In genomic region chr14:34370203-34370602, GRCm38 (mm10) we compare ENCODE assay signal across 22 mouse cellular contexts. TPM values are rescaled to one million over a fixed set of nuclear protein-coding genes. Genes with fewer than 3 reads are reported as not detected.
DNase-seq lines count a peak whose midpoint lies in the region; ATAC-seq and TF ChIP-seq lines count a peak whose summit lies in the region.
"Had no signal": no experiment of that assay in that cellular context is flagged by ENCODE, and none has a peak within 500 bp of the region (broad histone marks: within the 10 kb centered on the region; RNA-seq: fewer than 3 reads in every experiment).

No protein-coding gene starts in this region.

- no peaks in the 10 kb centered on the region for H3K9me3 ChIP-seq in intestine, postnatal 0 days (ENCODE audit: control insufficient read depth)
- no peaks in the 10 kb centered on the region for H3K9me3 ChIP-seq in intestine, embryonic 16.5 days (ENCODE audit: control insufficient read depth, low read length)
- H3K9me3 ChIP-seq: forebrain, embryonic 12.5 days; liver, embryonic 13.5 days had no signal

- H3K27me3 ChIP-seq in intestine, postnatal 0 days (replicated peaks; ENCODE audit: control insufficient read depth, insufficient read depth, low read length) = no peaks in the 10 kb centered on the region
- H3K27me3 ChIP-seq in intestine, embryonic 16.5 days (replicated peaks; ENCODE audit: control insufficient read depth, insufficient read depth, low read length) = no peaks in the 10 kb centered on the region
- H3K27me3 ChIP-seq: forebrain, embryonic 12.5 days; liver, embryonic 13.5 days had no signal

- no peak for TF ChIP-seq POLR2A in lung, adult 2 months (IDR thresholded peaks at IDR 0.05; ENCODE audit: borderline replicate concordance, extremely low read depth, low read depth, low read length)
- TF ChIP-seq POLR2A in brain, embryonic 14.5 days (IDR thresholded peaks at IDR 0.05; ENCODE audit: borderline replicate concordance, extremely low read depth, insufficient read depth, insufficient read length, poor library complexity, severe bottlenecking) = no peak

- ATAC-seq in intestine, postnatal 0 days = no peak
- ATAC-seq in intestine, embryonic 16.5 days = no peak
- ATAC-seq: hindbrain, embryonic 16.5 days; midbrain, embryonic 16.5 days had no signal

- 70% methylated on average over 3 of the region's 3 CpGs for WGBS in intestine, postnatal 0 days
- 68% methylated on average over 3 of the region's 3 CpGs for WGBS in intestine, embryonic 16.5 days
- WGBS in lung, adult 2 months = 69% methylated on average over 3 of the region's 3 CpGs

- H3K9ac ChIP-seq in intestine, postnatal 0 days (ENCODE audit: low read depth, low read length) = no peak overlapping the region
- H3K9ac ChIP-seq in intestine, embryonic 16.5 days (ENCODE audit: low read depth, low read length) = no peak overlapping the region
- H3K9ac ChIP-seq: forebrain, embryonic 12.5 days; liver, embryonic 13.5 days had no signal

- peak; percentile 44 for TF ChIP-seq CTCF in intestine, postnatal 0 days (IDR thresholded peaks at IDR 0.05; ENCODE audit: low read depth)
- 0 out of 2 replicates have a peak, but pooled peaks have one; percentile 14 for TF ChIP-seq CTCF in lung, adult 2 months (IDR thresholded peaks at IDR 0.05; ENCODE audit: insufficient read depth, low read length)
- TF ChIP-seq CTCF in brain, embryonic 14.5 days (IDR thresholded peaks at IDR 0.05; ENCODE audit: borderline replicate concordance, extremely low read depth, insufficient read depth, insufficient read length) = peak; percentile 10; the same call in 1 of the 2 replicates

- no peak overlapping the region for H3K4me2 ChIP-seq in intestine, postnatal 0 days (replicated peaks; ENCODE audit: low read depth)
- no peak overlapping the region for H3K4me2 ChIP-seq in intestine, embryonic 16.5 days (ENCODE audit: low read depth, low read length)
- H3K4me2 ChIP-seq: forebrain, embryonic 12.5 days; liver, embryonic 13.5 days had no signal

- DNase-seq in adrenal gland, postnatal 25 days = peak; percentile 9
- no peak for DNase-seq in adrenal gland, adult 18-20 months (ENCODE audit: low spot score in 2 of 2)
- DNase-seq in lung, adult 2 months = no peak
- DNase-seq in lung, postnatal 10 days = no peak
- DNase-seq in brain, embryonic 14.5 days (ENCODE audit: low read depth) = no peak
- DNase-seq in urinary bladder, postnatal 4 days (ENCODE audit: low spot score in 2 of 2) = no peak
- DNase-seq: cerebellum, adult 8-10 months; embryo, embryonic 11 days; heart, postnatal 10 days; liver, embryonic 13.5 days; right cerebral cortex, postnatal 25 days had no signal

- no peaks in the 10 kb centered on the region for H3K4me1 ChIP-seq in intestine, postnatal 0 days (replicated peaks; ENCODE audit: control insufficient read depth, insufficient read depth, low read length)
- peaks cover 6% of the 10 kb centered on the region; the same call in 1 of the 2 replicates for H3K4me1 ChIP-seq in intestine, embryonic 16.5 days (ENCODE audit: control insufficient read depth, insufficient read depth, low read length)
- peaks cover 3% of the 10 kb centered on the region; the same call in 1 of the 2 replicates for H3K4me1 ChIP-seq in lung, adult 2 months (ENCODE audit: control insufficient read depth, insufficient read depth, low read length)
- H3K4me1 ChIP-seq: forebrain, embryonic 12.5 days had no signal

- H3K36me3 ChIP-seq in intestine, postnatal 0 days (ENCODE audit: control insufficient read depth, insufficient read depth) = no peaks in the 10 kb centered on the region
- no peaks in the 10 kb centered on the region for H3K36me3 ChIP-seq in intestine, embryonic 16.5 days (ENCODE audit: control insufficient read depth, insufficient read depth, low read length)
- H3K36me3 ChIP-seq: forebrain, embryonic 12.5 days; G1E; liver, embryonic 13.5 days had no signal

- no peak overlapping the region for H3K4me3 ChIP-seq in intestine, postnatal 0 days (ENCODE audit: low read depth, low read length)
- H3K4me3 ChIP-seq in intestine, embryonic 16.5 days (ENCODE audit: low read length) = no peak overlapping the region
- H3K4me3 ChIP-seq in lung, adult 2 months (replicated peaks; ENCODE audit: extremely low read depth, low read depth, low read length) = no peak overlapping the region
- H3K4me3 ChIP-seq: forebrain, embryonic 12.5 days; liver, embryonic 13.5 days had no signal

- no peak overlapping the region for H3K27ac ChIP-seq in intestine, postnatal 0 days (ENCODE audit: low read depth, low read length)
- H3K27ac ChIP-seq in intestine, embryonic 16.5 days (ENCODE audit: low read length) = no peak overlapping the region
- H3K27ac ChIP-seq: forebrain, embryonic 12.5 days; liver, embryonic 13.5 days had no signal

RNA-seq across cellular contexts. Expression of gene Sncg, which starts 4.4 kb away (rescaled TPM):
- total RNA-seq in adrenal gland, postnatal 25 days (2021) = 7.4 and 9.7 TPM in 2 replicates
- total RNA-seq in adrenal gland, adult 18-20 months (2021) = 100 to 1,000 TPM in 1 of 2 experiments, 10 to 100 TPM in 1; 16.6 to 229 TPM
- polyA plus RNA-seq in intestine, postnatal 0 days (2015; fragmentation: Nextera tagmentation; extraction: Ambion mirVana) = 28.9 and 29.3 TPM in 2 replicates
- 35.5 and 37.9 TPM in 2 replicates for polyA plus RNA-seq in intestine, embryonic 16.5 days (2015; fragmentation: Nextera tagmentation; extraction: Ambion mirVana)
- 10.1 and 10.2 TPM in 2 replicates for polyA plus RNA-seq in lung, adult 2 months (2012; rRNA removed)
- polyA plus RNA-seq in brain, embryonic 14.5 days (2012; rRNA removed) = 36.7 and 103 TPM in 2 replicates
- polyA plus RNA-seq: G1E had no signal

RNA-seq across cellular contexts. Expression of gene Mmrn2, which starts 5.1 kb away (rescaled TPM):
- 26.1 and 31.2 TPM in 2 replicates for total RNA-seq in adrenal gland, postnatal 25 days (2021)
- 10 to 100 TPM; 24.0 to 28.0 TPM for total RNA-seq in adrenal gland, adult 18-20 months (2021)
- 5.6 and 5.7 TPM in 2 replicates for polyA plus RNA-seq in intestine, postnatal 0 days (2015; fragmentation: Nextera tagmentation; extraction: Ambion mirVana)
- 7.1 and 7.2 TPM in 2 replicates for polyA plus RNA-seq in intestine, embryonic 16.5 days (2015; fragmentation: Nextera tagmentation; extraction: Ambion mirVana)
- polyA plus RNA-seq in lung, adult 2 months (2012; rRNA removed) = 21.9 and 22.2 TPM in 2 replicates
- 2.5 and 4.5 TPM in 2 replicates for polyA plus RNA-seq in brain, embryonic 14.5 days (2012; rRNA removed)

RNA-seq across cellular contexts. Expression of gene Fam25c, which starts 15.0 kb away (rescaled TPM):
- not detected in 2 replicates for total RNA-seq in adrenal gland, postnatal 25 days (2021)
- total RNA-seq in adrenal gland, adult 18-20 months (2021) = not detected
- polyA plus RNA-seq in intestine, postnatal 0 days (2015; fragmentation: Nextera tagmentation; extraction: Ambion mirVana) = not detected in 2 replicates
- not detected in 2 replicates for polyA plus RNA-seq in intestine, embryonic 16.5 days (2015; fragmentation: Nextera tagmentation; extraction: Ambion mirVana)
- polyA plus RNA-seq in lung, adult 2 months (2012; rRNA removed) = 68.4 TPM in 1 of 2 replicates, not detected in the other
- polyA plus RNA-seq in brain, embryonic 14.5 days (2012; rRNA removed) = 0.85 TPM in 1 of 2 replicates, not detected in the other
- total RNA-seq: G1E; heart, postnatal 10 days; layer of hippocampus, adult 8-10 months had no signal
- polyA plus RNA-seq: C2C12; forebrain, embryonic 12.5 days; G1E; gonadal fat pad, adult 2 months; hindbrain, embryonic 16.5 days; kidney, embryonic 14.5 days; liver, embryonic 13.5 days; midbrain, embryonic 16.5 days; neural tube, embryonic 11.5 days had no signal

RNA-seq across cellular contexts. Expression of gene Glud1, which starts 59.7 kb away (rescaled TPM):
- 148 and 181 TPM in 2 replicates for total RNA-seq in adrenal gland, postnatal 25 days (2021)
- total RNA-seq in adrenal gland, adult 18-20 months (2021) = 100 to 1,000 TPM; 186 to 200 TPM
- 40.8 TPM in 2 replicates for polyA plus RNA-seq in intestine, postnatal 0 days (2015; fragmentation: Nextera tagmentation; extraction: Ambion mirVana)
- 72.9 and 73.6 TPM in 2 replicates for polyA plus RNA-seq in intestine, embryonic 16.5 days (2015; fragmentation: Nextera tagmentation; extraction: Ambion mirVana)
- polyA plus RNA-seq in lung, adult 2 months (2012; rRNA removed) = 63.6 and 83.7 TPM in 2 replicates
- polyA plus RNA-seq in brain, embryonic 14.5 days (2012; rRNA removed) = 78.7 and 99.3 TPM in 2 replicates

RNA-seq across cellular contexts. Expression of gene Shld2, which starts 59.9 kb away (rescaled TPM):
- 13.5 and 16.4 TPM in 2 replicates for total RNA-seq in adrenal gland, postnatal 25 days (2021)
- total RNA-seq in adrenal gland, adult 18-20 months (2021) = 1 to 10 TPM; 9.2 to 9.5 TPM
- polyA plus RNA-seq in intestine, postnatal 0 days (2015; fragmentation: Nextera tagmentation; extraction: Ambion mirVana) = 3.1 and 3.9 TPM in 2 replicates
- polyA plus RNA-seq in intestine, embryonic 16.5 days (2015; fragmentation: Nextera tagmentation; extraction: Ambion mirVana) = 5.8 and 7.1 TPM in 2 replicates
- 2.4 and 2.7 TPM in 2 replicates for polyA plus RNA-seq in lung, adult 2 months (2012; rRNA removed)
- 4.0 and 4.2 TPM in 2 replicates for polyA plus RNA-seq in brain, embryonic 14.5 days (2012; rRNA removed)
